Mouse (Mus musculus) hindbrain, embryonic 16.5 days (tissue): ENCODE data around the gene Gm5475. TPM values are rescaled to one million over a fixed set of nuclear protein-coding genes. Genes with fewer than 3 reads are reported as not detected.

ENCODE experiments used
- ATAC-seq: fragments of 200-750 bp; cut with Nextera tagmentation; 2 replicates; pipeline ENCODE4 v1.8.0; 2017; ENCODE audit warnings: moderate TSS enrichment, moderate library complexity
- H3K27ac ChIP-seq: fragments of 300-500 bp; sonication (generic); 2 replicates; pipeline ENCODE4 v1.5.1; 2014; ENCODE audit warnings: low read depth, mild to moderate bottlenecking, control low read depth, low read length, moderate library complexity
- H3K27me3 ChIP-seq: fragments of 300-500 bp; sonication (generic); replicated peaks from 2 replicates; pipeline ENCODE4 v1.6.1; 2014; ENCODE audit warnings: low read length; ENCODE audit not compliant: control insufficient read depth, insufficient read depth
- H3K36me3 ChIP-seq: fragments of 300-500 bp; sonication (generic); 2 replicates; pipeline ENCODE4 v1.6.1; 2014; ENCODE audit warnings: mild to moderate bottlenecking, low read length, moderate library complexity, mixed read lengths; ENCODE audit not compliant: control insufficient read depth, insufficient read depth
- H3K4me1 ChIP-seq: fragments of 300-500 bp; sonication (generic); 2 replicates; pipeline ENCODE4 v1.6.1; 2014; ENCODE audit warnings: low read depth, low read length; ENCODE audit not compliant: control insufficient read depth, insufficient read depth
- H3K4me2 ChIP-seq: fragments of 300-500 bp; sonication (generic); 2 replicates; pipeline ENCODE4 v1.6.1; 2014; ENCODE audit warnings: mild to moderate bottlenecking, low read length, control low read depth, moderate library complexity
- H3K4me3 ChIP-seq: fragments of 300-500 bp; sonication (generic); 2 replicates; pipeline ENCODE4 v1.5.1; 2014; ENCODE audit warnings: mild to moderate bottlenecking, low read length, control low read depth, moderate library complexity
- H3K9ac ChIP-seq: fragments of 300-500 bp; sonication (generic); 2 replicates; pipeline ENCODE4 v1.6.1; 2014; ENCODE audit warnings: low read depth, mild to moderate bottlenecking, control low read depth, low read length, moderate library complexity
- H3K9me3 ChIP-seq: fragments of 300-500 bp; sonication (generic); 2 replicates; pipeline ENCODE4 v1.6.1; 2014; ENCODE audit warnings: mild to moderate bottlenecking, low read length, moderate library complexity; ENCODE audit not compliant: control insufficient read depth
- WGBS: fragments of 180-500 bp; shearing (Covaris S2); extraction: QIAGEN DNeasy Blood & Tissue Kit; methylation state at CpG from one replicate; pipeline ENCODE4 v1.1.7; 2014; 5-methylcytosine and 5-hydroxymethylcytosine counted together
- polyA plus RNA-seq: library from polyadenylated mRNA; unstranded; fragments of >200 nt; fragmentation: Nextera tagmentation; extraction: Ambion mirVana; gene quantifications from 2 replicates; pipeline ENCODE4 v1.2.1, GENCODE M21; 2015

Gm5475 gene
- polyA plus RNA-seq, 1 experiment from 2014 or later: 0.11 TPM

- ATAC-seq: peak; percentile 71
- H3K27ac ChIP-seq: no peak overlapping the region
- 69% methylated on average over 11 of the region's 11 CpGs for WGBS
Measured at GRCm38 (mm10) chr15:100429959-100430565, 8.1 kb downstream of the Gm5475 start.

GRCm38 (mm10) chr15:100433234-100433633, 11.3 kb downstream of the Gm5475 start:
- 72% methylated on average over 4 of the region's 4 CpGs for WGBS
- Histone ChIP-seq H3K27me3 (no peaks in the 10 kb centered on the region), H3K4me3 (no peak overlapping the region), H3K4me2 (no peak overlapping the region), H3K27ac (no peak overlapping the region), H3K4me1 (no peaks in the 10 kb centered on the region), H3K9me3 (no peaks in the 10 kb centered on the region), H3K36me3 (no peaks in the 10 kb centered on the region), H3K9ac (no peak overlapping the region)
- ATAC-seq: no peak

More at GRCm38 (mm10) chr15:100429959-100430565, 8.1 kb downstream of the Gm5475 start:
- Histone ChIP-seq H3K9me3 (no peaks in the 10 kb centered on the region), H3K36me3 (no peaks in the 10 kb centered on the region), H3K9ac (no peak overlapping the region), H3K4me1 (no peaks in the 10 kb centered on the region), H3K4me3 (no peak overlapping the region), H3K27me3 (peaks cover 5% of the 10 kb centered on the region; the same call in 1 of the 2 replicates), H3K4me2 (no peak overlapping the region)

- no peak for ATAC-seq
- Histone ChIP-seq H3K4me2 (no peak overlapping the region), H3K27ac (no peak overlapping the region), H3K4me1 (no peaks in the 10 kb centered on the region), H3K27me3 (no peaks in the 10 kb centered on the region), H3K36me3 (no peaks in the 10 kb centered on the region), H3K9me3 (no peaks in the 10 kb centered on the region), H3K4me3 (no peak overlapping the region), H3K9ac (no peak overlapping the region)
- WGBS: 91% methylated on average over 4 of the region's 4 CpGs
Measured at GRCm38 (mm10) chr15:100436112-100436511, 14.2 kb downstream of the Gm5475 start.

GRCm38 (mm10) chr15:100436518-100436917, 14.6 kb downstream of the Gm5475 start:
- H3K4me1 ChIP-seq: no peaks in the 10 kb centered on the region
- WGBS: 63% methylated on average over 10 of the region's 10 CpGs
- H3K36me3 ChIP-seq: no peaks in the 10 kb centered on the region
- no peak overlapping the region for H3K9ac ChIP-seq
- H3K4me2 ChIP-seq: no peak overlapping the region
- no peak overlapping the region for H3K4me3 ChIP-seq
- H3K27ac ChIP-seq: no peak overlapping the region
- ATAC-seq: no peak
- no peaks in the 10 kb centered on the region for H3K9me3 ChIP-seq
- H3K27me3 ChIP-seq: no peaks in the 10 kb centered on the region

- H3K36me3 ChIP-seq: no peaks in the 10 kb centered on the region
- H3K27me3 ChIP-seq: no peaks in the 10 kb centered on the region
- peak overlapping the region; percentile 46 for H3K4me3 ChIP-seq
- peak overlapping the region; percentile 66 for H3K9ac ChIP-seq
- 5% methylated on average over 27 of the region's 31 CpGs for WGBS
- peak overlapping the region; percentile 83 for H3K4me2 ChIP-seq
- H3K4me1 ChIP-seq: peaks cover 8% of the 10 kb centered on the region
- peak overlapping the region; percentile 91 for H3K27ac ChIP-seq
- ATAC-seq: peak; percentile 99
- H3K9me3 ChIP-seq: no peaks in the 10 kb centered on the region
Measured at GRCm38 (mm10) chr15:100443126-100443922, 21.4 kb downstream of the Gm5475 start.

- Histone ChIP-seq H3K27me3 (no peaks in the 10 kb centered on the region), H3K4me1 (peaks cover 8% of the 10 kb centered on the region), H3K36me3 (no peaks in the 10 kb centered on the region), H3K27ac (no peak overlapping the region), H3K4me3 (no peak overlapping the region), H3K9ac (no peak overlapping the region), H3K4me2 (no peak overlapping the region), H3K9me3 (no peaks in the 10 kb centered on the region)
- no peak for ATAC-seq
- WGBS: 88% methylated on average over 2 of the region's 2 CpGs
Measured at GRCm38 (mm10) chr15:100446887-100447286, 24.9 kb downstream of the Gm5475 start.

- H3K27me3 ChIP-seq: no peaks in the 10 kb centered on the region
- peaks cover 6% of the 10 kb centered on the region for H3K4me1 ChIP-seq
- no peak overlapping the region for H3K4me3 ChIP-seq
- no peak for ATAC-seq
- H3K9me3 ChIP-seq: no peaks in the 10 kb centered on the region
- no peak overlapping the region for H3K4me2 ChIP-seq
- 79% methylated on average over 4 of the region's 4 CpGs for WGBS
- no peak overlapping the region for H3K9ac ChIP-seq
- no peak overlapping the region for H3K27ac ChIP-seq
- no peaks in the 10 kb centered on the region for H3K36me3 ChIP-seq
Measured at GRCm38 (mm10) chr15:100448572-100448971, 26.6 kb downstream of the Gm5475 start.

- Histone ChIP-seq H3K36me3 (no peaks in the 10 kb centered on the region), H3K9ac (no peak overlapping the region; the same call in 1 of the 2 replicates), H3K27ac (no peak overlapping the region), H3K4me1 (no peaks in the 10 kb centered on the region), H3K4me3 (no peak overlapping the region), H3K27me3 (no peaks in the 10 kb centered on the region), H3K9me3 (no peaks in the 10 kb centered on the region), H3K4me2 (no peak overlapping the region)
- 90% methylated on average over 3 of the region's 3 CpGs for WGBS
- no peak for ATAC-seq
Measured at GRCm38 (mm10) chr15:100449495-100449894, 27.5 kb downstream of the Gm5475 start.

- Histone ChIP-seq H3K4me2 (no peak overlapping the region), H3K4me3 (no peak overlapping the region), H3K9ac (no peak overlapping the region), H3K36me3 (no peaks in the 10 kb centered on the region), H3K27me3 (no peaks in the 10 kb centered on the region), H3K9me3 (no peaks in the 10 kb centered on the region), H3K27ac (no peak overlapping the region), H3K4me1 (no peaks in the 10 kb centered on the region)
- WGBS: 52% methylated on average over 16 of the region's 16 CpGs
- no peak for ATAC-seq
Measured at GRCm38 (mm10) chr15:100451245-100451644, 29.3 kb downstream of the Gm5475 start.
